Mouse (Mus musculus) hindbrain, embryonic 15.5 days (tissue): ENCODE measurements around the gene Cabp4. TPM values are rescaled to one million over a fixed set of nuclear protein-coding genes. Genes with fewer than 3 reads are reported as not detected.

Experiments used
- ATAC-seq: fragments of 200-750 bp; cut with Nextera tagmentation; 2 replicates; pipeline ENCODE4 v1.8.0; 2017; ENCODE audit warnings: low read depth, moderate number of reproducible peaks, moderate TSS enrichment; ENCODE audit not compliant: low FRiP score
- H3K27ac ChIP-seq: fragments of 300-500 bp; sonication (generic); replicated peaks from 2 replicates; pipeline ENCODE4 v1.5.1; 2015; ENCODE audit warnings: mild to moderate bottlenecking, inconsistent platforms
- H3K27me3 ChIP-seq: fragments of 300-500 bp; sonication (generic); 2 replicates; pipeline ENCODE4 v1.6.1; 2015; ENCODE audit warnings: control low read depth, inconsistent platforms
- H3K36me3 ChIP-seq: fragments of 300-500 bp; sonication (generic); 2 replicates; pipeline ENCODE4 v1.6.1; 2015; ENCODE audit warnings: control low read depth, inconsistent platforms
- H3K4me1 ChIP-seq: fragments of 300-500 bp; sonication (generic); replicated peaks from 2 replicates; pipeline ENCODE4 v1.6.1; 2015; ENCODE audit warnings: control low read depth, inconsistent platforms
- H3K4me2 ChIP-seq: fragments of 300-500 bp; sonication (generic); 2 replicates; pipeline ENCODE4 v1.6.1; 2015; ENCODE audit warnings: moderate library complexity, mild to moderate bottlenecking, inconsistent platforms
- H3K4me3 ChIP-seq: fragments of 300-500 bp; sonication (generic); 2 replicates; pipeline ENCODE4 v1.5.1; 2015; ENCODE audit warnings: mild to moderate bottlenecking, inconsistent platforms
- H3K9ac ChIP-seq: fragments of 300-500 bp; sonication (generic); 2 replicates; pipeline ENCODE4 v1.6.1; 2015; ENCODE audit warnings: inconsistent platforms
- H3K9me3 ChIP-seq: fragments of 300-500 bp; sonication (generic); 2 replicates; pipeline ENCODE4 v1.6.1; 2016; ENCODE audit warnings: control low read depth, inconsistent platforms
- WGBS: fragments of 180-500 bp; shearing (Covaris S2); methylation state at CpG from one replicate; pipeline ENCODE4 v1.1.7; 2015; 5-methylcytosine and 5-hydroxymethylcytosine counted together
- polyA plus RNA-seq: library from polyadenylated mRNA; unstranded; fragments of >200 nt; fragmentation: Nextera tagmentation; extraction: Ambion mirVana; gene quantifications from 2 replicates; pipeline ENCODE4 v1.2.1, GENCODE M21; 2015

Gene Cabp4
- polyA plus RNA-seq, 1 experiment from 2014 or later = 0.26 TPM

DNA sequence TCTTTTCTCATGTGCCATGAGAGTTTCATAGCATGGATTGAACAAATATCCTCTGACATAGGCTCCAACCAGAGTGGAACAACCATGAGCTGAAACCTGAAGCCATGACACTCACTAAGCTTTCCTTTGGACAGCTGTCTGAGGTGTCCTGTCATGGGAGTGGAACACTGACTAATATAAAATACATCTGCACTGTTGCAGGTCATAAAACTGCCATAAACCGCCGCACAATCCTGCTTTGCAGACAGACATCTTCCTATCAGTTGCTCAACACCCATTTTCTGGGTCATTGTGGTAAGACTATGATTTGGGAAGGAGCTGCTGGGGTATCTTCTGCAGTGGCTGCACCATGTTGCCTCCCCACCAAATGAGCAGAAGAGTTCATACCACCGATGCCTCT is 51.1 kb downstream of the Cabp4 start:
- Histone ChIP-seq H3K4me2 (no peak overlapping the region), H3K4me1 (peaks cover 14% of the 10 kb centered on the region), H3K27ac (no peak overlapping the region), H3K4me3 (no peak overlapping the region), H3K9ac (no peak overlapping the region), H3K36me3 (no peaks in the 10 kb centered on the region), H3K27me3 (no peaks in the 10 kb centered on the region), H3K9me3 (no peaks in the 10 kb centered on the region)
- WGBS = 91% methylated on average over 3 of the region's 3 CpGs
- no peak for ATAC-seq

- Histone ChIP-seq H3K4me1 (peaks cover 7% of the 10 kb centered on the region), H3K9ac (no peak overlapping the region), H3K4me3 (no peak overlapping the region), H3K9me3 (no peaks in the 10 kb centered on the region), H3K27me3 (no peaks in the 10 kb centered on the region), H3K27ac (no peak overlapping the region), H3K4me2 (no peak overlapping the region), H3K36me3 (no peaks in the 10 kb centered on the region)
- no peak for ATAC-seq
- 74% methylated on average over 2 of the region's 2 CpGs for WGBS
Observed at GRCm38 (mm10) chr19:4091383-4091782, 52.5 kb downstream of the Cabp4 start.

DNA sequence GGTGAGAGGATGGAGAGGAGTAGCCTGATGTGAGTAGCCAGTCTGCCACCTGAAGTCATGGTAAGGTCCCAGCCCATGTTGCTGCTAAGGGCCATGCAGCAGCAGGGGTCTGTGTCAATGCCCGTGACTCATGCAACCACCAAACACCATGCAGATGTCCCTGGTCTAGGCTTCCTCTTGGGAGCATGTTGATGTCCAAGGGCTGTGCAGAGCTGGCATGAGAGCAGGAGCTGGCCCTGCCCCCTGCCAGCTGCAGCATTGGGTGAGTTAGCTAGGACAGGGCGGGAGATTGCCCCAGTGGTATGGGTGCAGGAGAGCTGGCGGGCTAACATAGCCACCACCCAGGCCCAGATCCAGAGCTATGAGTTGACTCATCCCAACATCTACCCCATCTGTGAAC is 53.4 kb downstream of the Cabp4 start:
- WGBS = 97% methylated on average over 3 of the region's 3 CpGs
- no peak overlapping the region for H3K4me3 ChIP-seq
- H3K4me1 ChIP-seq = no peaks in the 10 kb centered on the region
- H3K4me2 ChIP-seq = no peak overlapping the region
- no peak overlapping the region for H3K9ac ChIP-seq
- no peaks in the 10 kb centered on the region for H3K27me3 ChIP-seq
- H3K36me3 ChIP-seq = no peaks in the 10 kb centered on the region
- ATAC-seq = no peak
- H3K27ac ChIP-seq = no peak overlapping the region
- no peaks in the 10 kb centered on the region for H3K9me3 ChIP-seq

- Histone ChIP-seq H3K4me3 (no peak overlapping the region), H3K9me3 (no peaks in the 10 kb centered on the region), H3K9ac (no peak overlapping the region), H3K27ac (no peak overlapping the region), H3K27me3 (no peaks in the 10 kb centered on the region), H3K4me1 (no peaks in the 10 kb centered on the region), H3K36me3 (no peaks in the 10 kb centered on the region), H3K4me2 (no peak overlapping the region)
- ATAC-seq = no peak
- WGBS = 79% methylated on average over 6 of the region's 6 CpGs
Observed at GRCm38 (mm10) chr19:4089128-4089527, 54.7 kb downstream of the Cabp4 start.

DNA sequence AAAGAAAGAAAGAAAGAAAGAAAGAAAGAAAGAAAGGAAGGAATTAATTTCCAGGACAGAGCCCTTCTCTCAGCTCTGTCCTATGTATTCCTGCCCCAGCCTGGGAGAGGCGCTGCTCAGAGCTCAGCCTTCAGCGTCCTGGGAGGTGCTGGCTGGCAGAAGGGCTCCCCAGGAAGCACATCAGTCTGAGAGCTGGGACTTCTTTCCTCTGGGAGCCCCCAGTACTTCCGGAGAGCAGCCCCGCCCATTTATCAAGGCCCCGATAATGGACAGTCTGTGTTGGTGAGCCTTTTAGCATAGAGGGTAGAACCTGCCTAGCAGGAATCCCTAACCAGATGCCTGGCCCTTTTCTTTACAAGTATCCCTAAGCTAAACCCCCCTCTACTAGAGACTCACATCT is 55.7 kb downstream of the Cabp4 start:
- 55% methylated on average over 5 of the region's 5 CpGs for WGBS
- no peaks in the 10 kb centered on the region for H3K4me1 ChIP-seq
- no peaks in the 10 kb centered on the region for H3K9me3 ChIP-seq
- no peaks in the 10 kb centered on the region for H3K36me3 ChIP-seq
- no peaks in the 10 kb centered on the region for H3K27me3 ChIP-seq
- no peak overlapping the region for H3K4me3 ChIP-seq
- ATAC-seq = no peak
- no peak overlapping the region for H3K9ac ChIP-seq
- no peak overlapping the region for H3K27ac ChIP-seq
- no peak overlapping the region for H3K4me2 ChIP-seq

DNA sequence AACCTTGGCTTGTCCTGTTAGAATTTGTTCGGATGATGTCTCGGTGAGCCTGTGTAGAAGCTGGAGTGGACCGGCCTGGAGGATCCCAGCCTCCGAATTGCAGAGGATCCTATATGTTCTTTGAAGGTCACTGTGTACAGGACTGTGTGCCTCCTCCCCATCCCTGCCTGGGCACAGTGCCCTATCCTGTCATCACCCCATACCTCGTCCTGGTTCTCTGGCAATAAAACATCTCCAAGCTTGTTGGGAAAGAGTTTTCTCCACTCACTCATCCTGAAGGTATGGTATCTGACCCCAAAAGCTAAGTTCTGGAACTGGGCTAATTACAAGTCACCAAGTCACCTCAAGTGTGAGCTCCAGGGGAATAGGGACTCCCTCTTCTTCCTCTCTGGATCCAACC is 56.7 kb downstream of the Cabp4 start:
- 95% methylated on average over 5 of the region's 5 CpGs for WGBS
- H3K4me3 ChIP-seq = no peak overlapping the region
- no peak for ATAC-seq
- H3K4me2 ChIP-seq = no peak overlapping the region
- no peaks in the 10 kb centered on the region for H3K4me1 ChIP-seq
- H3K9me3 ChIP-seq = no peaks in the 10 kb centered on the region
- no peak overlapping the region for H3K9ac ChIP-seq
- H3K27me3 ChIP-seq = no peaks in the 10 kb centered on the region
- H3K36me3 ChIP-seq = no peaks in the 10 kb centered on the region
- no peak overlapping the region for H3K27ac ChIP-seq

DNA sequence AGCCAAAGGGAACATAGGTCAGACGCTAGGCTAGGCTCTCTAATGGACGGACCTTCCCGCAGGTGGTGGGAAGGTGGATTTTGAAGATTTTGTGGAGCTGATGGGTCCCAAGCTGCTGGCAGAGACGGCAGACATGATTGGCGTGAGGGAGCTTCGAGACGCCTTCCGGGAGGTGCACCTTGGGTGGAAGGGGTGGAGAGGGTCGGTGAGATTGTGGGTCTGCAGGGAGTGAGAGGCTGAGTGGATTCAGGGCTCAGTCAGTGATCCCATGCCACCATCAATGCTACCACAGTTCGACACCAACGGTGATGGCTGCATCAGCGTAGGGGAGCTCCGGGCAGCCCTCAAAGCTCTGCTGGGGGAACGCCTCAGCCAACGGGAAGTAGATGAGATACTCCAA is 57.7 kb downstream of the Cabp4 start:
- 90% methylated on average over 15 of the region's 15 CpGs for WGBS
- ATAC-seq = no peak

More for the DNA sequence above, 57.7 kb downstream of the Cabp4 start:
- no peak overlapping the region for H3K27ac ChIP-seq
- no peaks in the 10 kb centered on the region for H3K9me3 ChIP-seq
- no peaks in the 10 kb centered on the region for H3K36me3 ChIP-seq
- H3K4me3 ChIP-seq = no peak overlapping the region
- no peak overlapping the region for H3K4me2 ChIP-seq
- no peak overlapping the region for H3K9ac ChIP-seq
- H3K27me3 ChIP-seq = no peaks in the 10 kb centered on the region
- H3K4me1 ChIP-seq = no peaks in the 10 kb centered on the region

Other genes starting within 250 kb of the Cabp4 start
- 16.4 and 16.8 TPM in 2 replicates for gene Tcirg1, start 236.9 kb downstream of the Cabp4 start, polyA plus RNA-seq
- 280 and 290 TPM in 2 replicates for gene Ndufs8, start 231.3 kb downstream of the Cabp4 start, polyA plus RNA-seq
- 2.7 and 3.0 TPM in 2 replicates for gene Aldh3b1, start 214.2 kb downstream of the Cabp4 start, polyA plus RNA-seq
- 11.9 and 14.0 TPM in 2 replicates for gene Unc93b1, start 208.8 kb downstream of the Cabp4 start, polyA plus RNA-seq
- not detected in 2 replicates for gene Aldh3b3, start 185.4 kb downstream of the Cabp4 start, polyA plus RNA-seq
- gene Aldh3b2, start 171.7 kb downstream of the Cabp4 start, polyA plus RNA-seq = 0.18 and 0.27 TPM in 2 replicates
- 2.5 and 3.0 TPM in 2 replicates for gene Acy3, start 157.5 kb downstream of the Cabp4 start, polyA plus RNA-seq
- gene Tbx10, start 151.3 kb downstream of the Cabp4 start, polyA plus RNA-seq = 0.31 and 0.40 TPM in 2 replicates
- gene Nudt8, start 143.5 kb downstream of the Cabp4 start, polyA plus RNA-seq = 25.8 and 26.5 TPM in 2 replicates
- gene Gm49405, start 143.4 kb downstream of the Cabp4 start, polyA plus RNA-seq = 5.1 and 5.5 TPM in 2 replicates
- 5.9 and 6.4 TPM in 2 replicates for gene Doc2g, start 140.7 kb downstream of the Cabp4 start, polyA plus RNA-seq
- gene Ndufv1, start 131.2 kb downstream of the Cabp4 start, polyA plus RNA-seq = 244 and 247 TPM in 2 replicates
- 534 and 573 TPM in 2 replicates for gene Gstp1, start 106.0 kb downstream of the Cabp4 start, polyA plus RNA-seq
- 0.60 and 2.2 TPM in 2 replicates for gene Gstp2, start 98.0 kb downstream of the Cabp4 start, polyA plus RNA-seq
- gene Gstp3, start 84.5 kb downstream of the Cabp4 start, polyA plus RNA-seq = not detected in 2 replicates
- not detected in 2 replicates for gene Cabp2, start 62.5 kb downstream of the Cabp4 start, polyA plus RNA-seq
- 82.5 and 92.5 TPM in 2 replicates for gene Cdk2ap2, start 46.9 kb downstream of the Cabp4 start, polyA plus RNA-seq
- gene Pitpnm1, start 44.0 kb downstream of the Cabp4 start, polyA plus RNA-seq = 74.3 and 81.1 TPM in 2 replicates
- gene Aip, start 18.2 kb downstream of the Cabp4 start, polyA plus RNA-seq = 102 and 104 TPM in 2 replicates
- gene Gpr152, start 4.2 kb downstream of the Cabp4 start, polyA plus RNA-seq = 0.04 and 0.05 TPM in 2 replicates
- 119 and 121 TPM in 2 replicates for gene Coro1b, start 4.6 kb upstream of the Cabp4 start, polyA plus RNA-seq
- gene Ptprcap, start 9.6 kb upstream of the Cabp4 start, polyA plus RNA-seq = 0.26 and 0.83 TPM in 2 replicates
- gene Rps6kb2, start 19.3 kb upstream of the Cabp4 start, polyA plus RNA-seq = 47.8 and 56.7 TPM in 2 replicates
- 5.6 and 6.1 TPM in 2 replicates for gene Carns1, start 31.4 kb upstream of the Cabp4 start, polyA plus RNA-seq
- gene Tbc1d10c, start 47.3 kb upstream of the Cabp4 start, polyA plus RNA-seq = 0.98 and 1.5 TPM in 2 replicates
- gene Ppp1ca, start 48.0 kb upstream of the Cabp4 start, polyA plus RNA-seq = 582 and 587 TPM in 2 replicates
- 25.5 and 27.5 TPM in 2 replicates for gene Rad9a, start 57.6 kb upstream of the Cabp4 start, polyA plus RNA-seq
- 0.69 and 0.75 TPM in 2 replicates for gene Clcf1, start 70.2 kb upstream of the Cabp4 start, polyA plus RNA-seq
- not detected in 2 replicates for gene AC109138.7, start 70.3 kb upstream of the Cabp4 start, polyA plus RNA-seq
- 19.2 and 20.9 TPM in 2 replicates for gene Pold4, start 87.9 kb upstream of the Cabp4 start, polyA plus RNA-seq
- 15.9 and 18.5 TPM in 2 replicates for gene Ssh3, start 125.1 kb upstream of the Cabp4 start, polyA plus RNA-seq
- 58.3 and 63.4 TPM in 2 replicates for gene Ankrd13d, start 139.1 kb upstream of the Cabp4 start, polyA plus RNA-seq
- 25.7 and 31.9 TPM in 2 replicates for gene Grk2, start 162.2 kb upstream of the Cabp4 start, polyA plus RNA-seq